Mouse (Mus musculus) kidney, adult 2 months (tissue): ENCODE measurements around the gene Wipi1. TPM values are rescaled to one million over a fixed set of nuclear protein-coding genes. Genes with fewer than 3 reads are reported as not detected.

Experiments
- DNase-seq: peaks from one replicate; pipeline ENCODE4 v3.0.0; 2021
- H3K27ac ChIP-seq: fragments of 200-500 bp; 2 replicates; pipeline ENCODE4 v1.5.1; 2012; ENCODE audit warnings: low read depth, low read length, control low read depth, inconsistent platforms; ENCODE audit not compliant: insufficient read depth
- H3K27me3 ChIP-seq: fragments of 200-500 bp; replicated peaks from 2 replicates; pipeline ENCODE4 v1.6.1; 2012; ENCODE audit warnings: mild to moderate bottlenecking, moderate library complexity, low read length, inconsistent platforms; ENCODE audit not compliant: control insufficient read depth, insufficient read depth
- H3K36me3 ChIP-seq: fragments of 200-500 bp; 2 replicates; pipeline ENCODE4 v1.6.1; 2012; ENCODE audit warnings: mild to moderate bottlenecking, moderate library complexity, low read length, inconsistent platforms; ENCODE audit not compliant: control insufficient read depth, insufficient read depth
- H3K4me1 ChIP-seq: fragments of 200-500 bp; 2 replicates; pipeline ENCODE4 v1.6.1; 2011; ENCODE audit warnings: low read length; ENCODE audit not compliant: control insufficient read depth, insufficient read depth
- H3K4me3 ChIP-seq: fragments of 200-500 bp; 2 replicates; pipeline ENCODE4 v1.5.1; 2011; ENCODE audit warnings: mild to moderate bottlenecking, low read depth, low read length, control low read depth; ENCODE audit not compliant: insufficient read depth
- CTCF ChIP-seq: fragments of 200-500 bp; conservative IDR thresholded peaks from 2 replicates; pipeline ENCODE4 v1.5.1; 2011; ENCODE audit warnings: low read depth, mild to moderate bottlenecking, control low read depth, low read length, moderate library complexity, mixed read lengths; ENCODE audit not compliant: insufficient read depth, insufficient read length
- POLR2A ChIP-seq: fragments of 200-500 bp; IDR thresholded peaks from one replicate; pipeline ENCODE4 v1.6.1; 2011; ENCODE audit warnings: low read depth, low read length, control low read depth
- WGBS: fragments of 180-500 bp; shearing (Covaris S2); methylation state at CpG from one replicate; pipeline ENCODE4 v1.1.7; 2018; 5-methylcytosine and 5-hydroxymethylcytosine counted together
- polyA plus RNA-seq: library from polyadenylated mRNA; depleted of rRNA; stranded (reverse); fragments of >200 nt; gene quantifications from 2 replicates; pipeline ENCODE4 v1.2.3, GENCODE M21; 2012

Gene Wipi1
- polyA plus RNA-seq, 1 experiment: 22.7 TPM

- H3K4me1 ChIP-seq: peaks cover 3% of the 10 kb centered on the region; the same call in 1 of the 2 replicates
- WGBS: 73% methylated on average over 4 of the region's 4 CpGs
- TF ChIP-seq CTCF (no peak), POLR2A (no peak)
- no peaks in the 10 kb centered on the region for H3K36me3 ChIP-seq
- no peak overlapping the region for H3K27ac ChIP-seq
- no peak for DNase-seq
- H3K27me3 ChIP-seq: no peaks in the 10 kb centered on the region
- no peak overlapping the region for H3K4me3 ChIP-seq
Measured at GRCm38 (mm10) chr11:109591511-109591910, 20.3 kb downstream of the Wipi1 start.

GRCm38 (mm10) chr11:109590012-109590411 lies 21.8 kb downstream of the Wipi1 start:
- Histone ChIP-seq H3K27ac (no peak overlapping the region), H3K4me3 (no peak overlapping the region), H3K27me3 (no peaks in the 10 kb centered on the region), H3K4me1 (peaks cover 3% of the 10 kb centered on the region; the same call in 1 of the 2 replicates), H3K36me3 (no peaks in the 10 kb centered on the region)
- TF ChIP-seq POLR2A: no peak
- TF ChIP-seq CTCF: no peak
- DNase-seq: no peak
- WGBS: 83% methylated on average over 8 of the region's 8 CpGs

- Histone ChIP-seq H3K27ac (no peak overlapping the region), H3K36me3 (peaks cover 2% of the 10 kb centered on the region), H3K27me3 (no peaks in the 10 kb centered on the region), H3K4me1 (no peaks in the 10 kb centered on the region), H3K4me3 (no peak overlapping the region)
- WGBS: 56% methylated on average over 15 of the region's 15 CpGs
- TF ChIP-seq CTCF (no peak), POLR2A (no peak)
- peak; percentile 27 for DNase-seq
Measured at GRCm38 (mm10) chr11:109587638-109588374, 24.0 kb downstream of the Wipi1 start.

- no peak overlapping the region for H3K27ac ChIP-seq
- DNase-seq: peak; percentile 27
Measured at GRCm38 (mm10) chr11:109587019-109587418, 24.7 kb downstream of the Wipi1 start.

GRCm38 (mm10) chr11:109586424-109586823 lies 25.3 kb downstream of the Wipi1 start:
- Histone ChIP-seq H3K27me3 (no peaks in the 10 kb centered on the region), H3K4me3 (no peak overlapping the region), H3K27ac (no peak overlapping the region), H3K4me1 (no peaks in the 10 kb centered on the region), H3K36me3 (peaks cover 2% of the 10 kb centered on the region)
- TF ChIP-seq CTCF: no peak
- no peak for TF ChIP-seq POLR2A
- DNase-seq: no peak
- 68% methylated on average over 2 of the region's 2 CpGs for WGBS

More at GRCm38 (mm10) chr11:109587019-109587418, 24.7 kb downstream of the Wipi1 start:
- 57% methylated on average over 13 of the region's 13 CpGs for WGBS
- Histone ChIP-seq H3K36me3 (peaks cover 2% of the 10 kb centered on the region), H3K4me1 (no peaks in the 10 kb centered on the region), H3K4me3 (no peak overlapping the region), H3K27me3 (no peaks in the 10 kb centered on the region)
- TF ChIP-seq CTCF: no peak
- no peak for TF ChIP-seq POLR2A

- TF ChIP-seq CTCF (peak; percentile 97), POLR2A (no peak)
- peaks cover 2% of the 10 kb centered on the region for H3K36me3 ChIP-seq
- H3K4me3 ChIP-seq: no peak overlapping the region
- WGBS: 50% methylated on average over 11 of the region's 11 CpGs
- H3K4me1 ChIP-seq: no peaks in the 10 kb centered on the region
- no peak overlapping the region for H3K27ac ChIP-seq
- no peaks in the 10 kb centered on the region for H3K27me3 ChIP-seq
- peak; percentile 79 for DNase-seq
Measured at GRCm38 (mm10) chr11:109584843-109585713, 26.7 kb downstream of the Wipi1 start.

GRCm38 (mm10) chr11:109583986-109584385 lies 27.8 kb downstream of the Wipi1 start:
- TF ChIP-seq CTCF: no peak
- no peak for TF ChIP-seq POLR2A
- Histone ChIP-seq H3K36me3 (peaks cover 2% of the 10 kb centered on the region), H3K27me3 (no peaks in the 10 kb centered on the region), H3K4me3 (no peak overlapping the region), H3K4me1 (no peaks in the 10 kb centered on the region), H3K27ac (no peak overlapping the region)
- WGBS: 87% methylated on average over 14 of the region's 14 CpGs
- no peak for DNase-seq
